Mouse (Mus musculus): ENCODE measurements around the gene Exosc10.

- TF ChIP-seq CTCF (IDR thresholded peaks at IDR 0.05; ENCODE audit: borderline replicate concordance, control insufficient read depth, extremely low read depth, insufficient read depth, low read length, poor library complexity): no peak
- TF ChIP-seq POLR2A (IDR thresholded peaks at IDR 0.05; ENCODE audit: control insufficient read depth, extremely low read depth, insufficient read depth, low read length, poor library complexity): no peak
These were observed 64.3 kb downstream of the Exosc10 start for GRCm38 (mm10) chr4:148622485-148622884.
